Mouse (Mus musculus) kidney, adult 11 months (tissue): ENCODE results near the gene Gal3st2b.
"Not testable (repeated sequence)": the region's sequence is repeated elsewhere in the genome, so short reads cannot be mapped to it uniquely, and the experiment has no call there.

Source experiments
- DNase-seq: peaks from one replicate; pipeline ENCODE4 v3.0.0; 2022

The Gal3st2b gene

GRCm38 (mm10) chr1:93918011-93918410, at the start of gene Gal3st2b:
TSS of gene Gal3st2b (plus strand) at chr1:93918311.
- not testable (repeated sequence) for DNase-seq

GRCm38 (mm10) chr1:93871594-93872105, 46.5 kb upstream of the Gal3st2b start:
- not testable (repeated sequence) for DNase-seq

- DNase-seq, result not testable (repeated sequence)
Observed at GRCm38 (mm10) chr1:93874405-93874804, 43.7 kb upstream of the Gal3st2b start.

- not testable (repeated sequence) for DNase-seq
Observed at GRCm38 (mm10) chr1:93881778-93882177, 36.3 kb upstream of the Gal3st2b start.

- not testable (repeated sequence) for DNase-seq
Observed at GRCm38 (mm10) chr1:93890936-93891335, 27.2 kb upstream of the Gal3st2b start.

- DNase-seq, result not testable (repeated sequence)
Observed at GRCm38 (mm10) chr1:93897395-93897794, 20.7 kb upstream of the Gal3st2b start.

GRCm38 (mm10) chr1:93901291-93901690, 16.8 kb upstream of the Gal3st2b start:
- DNase-seq, result not testable (repeated sequence)

- DNase-seq, result not testable (repeated sequence)
Observed at GRCm38 (mm10) chr1:93906690-93907089, 11.4 kb upstream of the Gal3st2b start.

- DNase-seq, result not testable (repeated sequence)
Observed at GRCm38 (mm10) chr1:93908977-93909586, 9.0 kb upstream of the Gal3st2b start.

- DNase-seq, result not testable (repeated sequence)
Observed at GRCm38 (mm10) chr1:93911877-93912276, 6.2 kb upstream of the Gal3st2b start.

GRCm38 (mm10) chr1:93917160-93917559, 951 bp upstream of the Gal3st2b start:
- not testable (repeated sequence) for DNase-seq

GRCm38 (mm10) chr1:93918775-93919174, 664 bp downstream of the Gal3st2b start:
- not testable (repeated sequence) for DNase-seq

- not testable (repeated sequence) for DNase-seq
Observed at GRCm38 (mm10) chr1:93919321-93919720, 1.2 kb downstream of the Gal3st2b start.

- not testable (repeated sequence) for DNase-seq
Observed at GRCm38 (mm10) chr1:93922609-93923008, 4.5 kb downstream of the Gal3st2b start.

- not testable (repeated sequence) for DNase-seq
Observed at GRCm38 (mm10) chr1:93923098-93923497, 5.0 kb downstream of the Gal3st2b start.

- DNase-seq, result not testable (repeated sequence)
Observed at GRCm38 (mm10) chr1:93935378-93935777, 17.3 kb downstream of the Gal3st2b start.

- not testable (repeated sequence) for DNase-seq
Observed at GRCm38 (mm10) chr1:93937807-93938206, 19.7 kb downstream of the Gal3st2b start.

GRCm38 (mm10) chr1:93938415-93938814, 20.3 kb downstream of the Gal3st2b start:
- DNase-seq, result not testable (repeated sequence)

- not testable (repeated sequence) for DNase-seq
Observed at GRCm38 (mm10) chr1:93949087-93949486, 31.0 kb downstream of the Gal3st2b start.

GRCm38 (mm10) chr1:93966489-93966888, 48.4 kb downstream of the Gal3st2b start:
- DNase-seq, result not testable (repeated sequence)

- not testable (repeated sequence) for DNase-seq
Observed at GRCm38 (mm10) chr1:93970380-93970779, 52.3 kb downstream of the Gal3st2b start.

GRCm38 (mm10) chr1:93970797-93971196, 52.7 kb downstream of the Gal3st2b start:
- not testable (repeated sequence) for DNase-seq

GRCm38 (mm10) chr1:93975764-93976163, 57.7 kb downstream of the Gal3st2b start:
- DNase-seq, result not testable (repeated sequence)

GRCm38 (mm10) chr1:93978287-93978686, 60.2 kb downstream of the Gal3st2b start:
- not testable (repeated sequence) for DNase-seq
